Mouse (Mus musculus) spleen, postnatal 14 days (tissue): ENCODE results near the gene Slc16a1.

ENCODE experiments used
- DNase-seq, 2 experiments: peaks; one replicate each; pipeline ENCODE4 v3.0.0; 2021 to 2022; ENCODE audit warnings: low spot score in 2 of 2

The Slc16a1 gene

GRCm38 (mm10) chr3:104638403-104638779 is at the start of gene Slc16a1:
Gene Slc16a1 (plus strand): TSS chr3:104638668.
- peak; percentile 91 for DNase-seq

GRCm38 (mm10) chr3:104596451-104597134 is 41.9 kb upstream of the Slc16a1 start:
- DNase-seq: no peak

GRCm38 (mm10) chr3:104597135-104597764 is 41.2 kb upstream of the Slc16a1 start:
- no peak for DNase-seq

- no peak for DNase-seq
Observed at GRCm38 (mm10) chr3:104599296-104600150, 38.9 kb upstream of the Slc16a1 start.

- no peak for DNase-seq
Observed at GRCm38 (mm10) chr3:104600691-104601090, 37.8 kb upstream of the Slc16a1 start.

- DNase-seq: no peak
Observed at GRCm38 (mm10) chr3:104601680-104602079, 36.8 kb upstream of the Slc16a1 start.

GRCm38 (mm10) chr3:104609690-104610380 is 28.6 kb upstream of the Slc16a1 start:
- DNase-seq: no peak

DNA sequence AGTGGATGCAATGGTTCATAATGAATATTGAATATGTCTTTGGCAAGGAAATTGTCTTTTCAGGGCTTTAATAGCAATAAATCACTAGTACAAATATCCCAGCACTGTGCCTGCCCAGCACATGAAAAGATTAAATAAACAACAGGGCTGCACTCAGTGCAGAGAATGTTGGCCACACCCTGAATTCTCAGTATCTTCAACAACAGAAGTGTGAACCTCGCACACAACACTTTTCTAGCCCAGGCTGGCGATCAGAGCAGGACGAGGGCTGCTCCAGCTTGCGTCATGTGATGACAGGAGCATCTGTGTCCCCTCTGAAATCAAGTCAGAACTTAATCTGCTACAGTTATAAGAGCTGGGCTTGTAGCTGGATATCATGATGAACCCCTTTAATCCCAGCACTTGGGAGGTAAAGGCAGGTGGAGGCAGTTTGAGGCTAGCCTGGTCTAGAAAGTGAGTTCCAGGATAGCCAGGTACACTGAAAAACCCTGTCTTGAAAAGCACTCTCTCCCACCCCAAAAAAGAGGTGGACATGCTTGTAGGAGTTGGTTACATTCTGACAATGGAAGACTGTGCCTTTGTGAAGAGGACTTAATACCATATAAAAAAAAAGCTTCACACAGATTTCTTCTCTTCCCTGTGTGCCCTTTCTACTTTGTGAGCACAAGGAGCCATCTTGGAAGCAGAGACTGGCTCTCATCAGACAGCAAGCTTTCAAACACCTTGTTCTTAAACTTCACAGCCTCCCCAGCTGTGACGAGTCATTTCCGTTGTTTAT is 27.8 kb upstream of the Slc16a1 start:
- DNase-seq: no peak

GRCm38 (mm10) chr3:104611951-104612350 is 26.5 kb upstream of the Slc16a1 start:
- no peak for DNase-seq

GRCm38 (mm10) chr3:104613102-104613501 is 25.4 kb upstream of the Slc16a1 start:
- no peak for DNase-seq

DNA sequence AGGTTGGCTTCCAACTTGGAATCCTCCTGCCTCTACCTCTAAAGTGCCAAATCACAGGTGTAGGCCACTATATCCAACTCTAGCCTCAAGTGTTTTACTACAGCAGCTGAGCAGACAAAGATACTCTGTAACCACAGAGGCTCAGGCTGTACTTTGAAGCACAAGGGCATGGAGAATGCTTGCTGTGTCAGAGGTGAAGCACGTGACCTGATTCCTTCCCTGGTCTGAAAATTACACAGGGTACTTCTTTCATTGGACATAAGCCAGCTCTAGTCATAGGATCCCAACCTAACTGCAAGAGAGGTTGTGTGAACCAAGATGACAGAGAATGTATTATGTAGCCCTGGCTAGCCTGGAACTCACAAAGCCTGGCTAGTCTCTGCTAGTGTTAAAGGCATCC is 24.4 kb upstream of the Slc16a1 start:
- no peak for DNase-seq

DNA sequence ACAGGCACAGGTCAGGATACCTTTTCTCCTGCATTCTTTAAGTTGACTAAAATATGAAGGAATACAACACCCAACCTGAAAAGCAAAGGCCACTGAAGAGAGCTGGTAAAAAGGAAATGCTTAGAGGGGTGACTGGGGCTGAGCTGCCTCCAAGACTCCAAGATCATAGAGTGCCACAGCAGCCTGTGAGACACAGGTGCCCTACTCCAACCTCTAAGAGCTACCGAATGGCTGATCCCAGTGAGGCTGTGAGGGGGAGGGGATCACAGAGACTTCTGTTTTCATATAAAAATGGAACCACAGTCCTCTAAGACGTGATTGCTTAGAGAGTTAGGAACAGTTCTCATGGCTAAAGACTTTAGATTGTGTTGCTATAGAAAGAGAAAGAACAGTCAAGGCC is 23.3 kb upstream of the Slc16a1 start:
- DNase-seq: no peak

GRCm38 (mm10) chr3:104616155-104616554 is 22.3 kb upstream of the Slc16a1 start:
- no peak for DNase-seq

DNA sequence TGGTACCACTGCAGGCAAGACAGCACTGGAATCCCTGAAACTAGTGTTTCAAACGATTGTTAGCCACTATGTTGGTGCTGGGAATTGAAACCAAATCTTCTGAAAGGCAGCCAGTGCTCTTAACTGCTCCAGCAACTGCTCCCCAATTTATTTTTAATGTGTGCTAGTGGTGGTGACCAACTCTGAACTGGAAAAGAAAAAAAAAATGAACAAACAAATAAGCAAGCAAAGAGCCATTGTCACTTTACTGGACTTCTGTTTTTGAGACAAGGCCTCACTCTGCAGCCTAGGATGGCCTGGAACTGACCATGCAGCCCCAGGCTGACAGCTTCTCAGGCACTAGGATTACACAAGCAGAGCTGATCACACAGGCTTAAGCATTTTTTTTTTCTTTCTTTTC is 16.6 kb upstream of the Slc16a1 start:
- DNase-seq: no peak

DNA sequence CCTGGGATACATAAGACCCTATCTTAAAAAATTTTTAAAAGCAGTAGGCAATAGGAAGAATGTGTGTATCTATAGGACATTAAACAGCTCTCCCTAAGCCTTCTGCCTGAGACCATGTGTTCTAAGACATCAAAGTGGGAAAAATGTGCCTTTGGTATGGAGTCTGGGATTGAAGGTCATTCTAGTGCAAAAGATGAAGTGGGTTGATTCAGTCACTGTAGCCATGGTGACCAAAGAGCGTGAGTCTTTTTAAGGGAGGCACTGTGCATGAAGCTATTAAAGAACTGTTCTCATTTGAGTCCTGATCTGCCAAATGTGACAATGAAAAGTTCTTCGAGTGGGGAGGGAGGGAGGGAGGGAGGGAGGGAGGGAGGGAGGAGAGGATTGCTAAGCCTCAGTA is 8.7 kb upstream of the Slc16a1 start:
- no peak for DNase-seq

DNA sequence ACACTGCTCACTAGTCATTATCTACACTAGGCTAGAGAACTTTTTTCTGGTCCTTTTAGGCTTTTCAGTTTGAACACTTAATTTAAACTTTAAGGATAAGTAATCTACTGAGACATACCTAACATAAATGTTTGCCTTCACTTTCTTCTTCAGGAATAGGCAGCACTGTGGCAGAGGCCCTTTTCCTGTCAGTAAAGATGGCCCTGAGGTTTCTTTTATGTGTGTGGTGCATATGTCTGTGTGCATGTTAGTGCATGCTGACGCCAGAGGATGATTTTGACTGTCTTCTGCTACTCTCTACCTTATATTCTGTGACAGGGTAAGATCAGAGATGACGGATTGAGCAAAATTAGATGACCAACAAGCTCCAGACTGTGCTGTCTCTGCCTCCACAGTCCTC is 7.5 kb upstream of the Slc16a1 start:
- DNase-seq: no peak

GRCm38 (mm10) chr3:104632560-104633162 is 5.8 kb upstream of the Slc16a1 start:
- DNase-seq: peak in 1 of 2 experiments; percentile 37

- DNase-seq: no peak
Observed at GRCm38 (mm10) chr3:104636491-104636890, 2.0 kb upstream of the Slc16a1 start.

- DNase-seq: no peak
Observed at GRCm38 (mm10) chr3:104637427-104638402, 753 bp upstream of the Slc16a1 start.
